Mouse (Mus musculus) Muller cell, postnatal 12 days (primary cell): ENCODE measurements around the gene Slc15a4.

Experiments
- DNase-seq: peaks from one replicate; pipeline ENCODE4 v3.0.0-alpha.2; 2015; ENCODE audit errors: inconsistent ontology term

The Slc15a4 gene

DNA sequence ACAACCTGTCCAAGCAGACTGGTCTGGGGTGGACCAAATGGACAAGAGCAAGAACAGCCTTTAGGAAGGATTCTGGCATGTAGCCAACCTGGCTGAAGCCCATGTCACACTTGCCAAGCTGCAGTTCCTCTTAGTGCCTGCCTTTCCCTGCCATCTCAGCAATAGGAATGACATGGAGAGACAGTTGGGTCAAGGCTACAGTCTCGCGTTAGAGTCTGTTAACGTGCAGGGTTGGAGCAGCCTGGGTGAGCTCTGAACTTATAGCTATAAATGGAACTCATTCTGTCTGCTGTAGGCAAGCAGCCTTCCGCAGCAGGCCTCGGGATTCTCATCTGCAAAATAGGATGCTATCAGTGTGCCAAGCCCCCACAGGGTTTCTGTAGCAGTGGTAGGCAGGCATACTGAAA lies 86.1 kb downstream of the Slc15a4 start:
- DNase-seq, result peak; percentile 14
